Mouse (Mus musculus): ENCODE measurements around the gene Zc3h7b.

Gene Zc3h7b

GRCm38 (mm10) chr15:81845033-81845625 is 100.3 kb downstream of the Zc3h7b start:
- DNase-seq (ENCODE audit: low spot score in 2 of 2): no peak

- no peak for DNase-seq (ENCODE audit: low spot score in 2 of 2)
Measured at GRCm38 (mm10) chr15:81845724-81846123, 100.9 kb downstream of the Zc3h7b start.
